Comparison of ENCODE assay signal across 8 mouse cellular contexts in the genomic region with DNA sequence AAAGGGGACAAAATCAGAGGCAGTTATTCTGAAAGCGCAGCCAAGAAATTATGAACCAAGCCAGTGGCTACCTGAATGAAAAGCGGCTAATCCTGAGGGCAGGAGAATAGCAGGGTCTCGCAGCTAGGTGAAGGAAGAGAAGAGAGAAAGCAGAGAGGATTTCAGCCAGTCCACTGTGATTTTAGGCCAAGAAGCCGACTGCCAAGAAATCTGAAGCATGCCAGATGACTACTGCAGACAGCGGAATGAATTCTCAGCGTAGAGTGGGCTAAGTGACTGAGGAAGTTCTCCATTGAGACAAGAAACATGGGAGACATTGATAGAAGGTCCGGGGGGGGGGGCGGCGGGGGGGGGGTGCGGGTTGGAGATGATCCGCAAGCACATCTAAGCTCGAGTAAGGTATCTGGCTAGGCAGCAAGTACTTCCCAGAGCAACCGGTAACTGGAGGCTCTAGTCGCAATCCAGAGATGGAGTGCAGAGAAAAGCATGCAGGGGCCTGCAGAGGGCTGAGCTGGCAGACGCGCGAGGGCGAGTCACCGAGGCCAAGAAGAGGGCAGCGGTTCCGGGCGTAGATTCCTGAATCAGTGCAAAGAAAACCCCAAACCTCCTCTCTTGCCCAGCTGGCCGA. TPM values are rescaled to one million over a fixed set of nuclear protein-coding genes. Genes with fewer than 3 reads are reported as not detected.
DNase-seq lines count a peak whose midpoint lies in the region; TF ChIP-seq lines count a peak whose summit lies in the region.

No protein-coding gene starts in this region.

- H3K27me3 ChIP-seq in cerebellum, adult 2 months (ENCODE audit: control insufficient read depth, insufficient read depth, low read length): no peaks in the 10 kb centered on the region
- H3K27me3 ChIP-seq in limb, embryonic 10.5 days (ENCODE audit: low read depth, poor library complexity, severe bottlenecking): no peaks in the 10 kb centered on the region
- no peaks in the 10 kb centered on the region for H3K27me3 ChIP-seq in midbrain, embryonic 10.5 days (ENCODE audit: low read depth, poor library complexity, severe bottlenecking)

- WGBS in cerebellum, adult 2 months: 1% methylated on average over 20 of the region's 23 CpGs
- WGBS in limb, embryonic 10.5 days: 7% methylated on average over 21 of the region's 23 CpGs
- WGBS in midbrain, embryonic 10.5 days: 7% methylated on average over 23 of the region's 23 CpGs

- DNase-seq in cerebellum, adult 2 months: peak in 1 of 2 experiments; percentile 55
- DNase-seq in cerebellum, adult 11-12 months: no peak
- peak; percentile 55 for DNase-seq in urinary bladder, adult 2 months (ENCODE audit: low spot score)
- no peak for DNase-seq in urinary bladder, postnatal 10 days (ENCODE audit: low spot score)
- DNase-seq in forelimb bud, embryonic 11.5 days (ENCODE audit: low read depth, low spot score): peak; percentile 37
- DNase-seq in limb, embryonic 10.5 days (ENCODE audit: low spot score): no peak
- DNase-seq in midbrain, embryonic 10.5 days (ENCODE audit: low spot score): no peak
- DNase-seq in layer of hippocampus, adult 9-11 months: no peak

- peak overlapping the region; percentile 77 for H3K4me3 ChIP-seq in cerebellum, adult 2 months (replicated peaks; ENCODE audit: insufficient read depth, low read depth, low read length)
- peak overlapping the region; percentile 88 for H3K4me3 ChIP-seq in limb, embryonic 10.5 days
- H3K4me3 ChIP-seq in midbrain, embryonic 10.5 days: peak overlapping the region; percentile 75

- H3K27ac ChIP-seq in cerebellum, adult 2 months (ENCODE audit: insufficient read depth, low read length): peak overlapping the region; percentile 4
- peak overlapping the region; percentile 88 for H3K27ac ChIP-seq in limb, embryonic 10.5 days
- peak overlapping the region; percentile 87 for H3K27ac ChIP-seq in midbrain, embryonic 10.5 days (replicated peaks)

- no peak for TF ChIP-seq POLR2A in cerebellum, adult 2 months (IDR thresholded peaks at IDR 0.05; ENCODE audit: borderline replicate concordance, insufficient read depth, low read length)

- H3K4me1 ChIP-seq in cerebellum, adult 2 months (ENCODE audit: control insufficient read depth, insufficient read depth, low read length): no peaks in the 10 kb centered on the region; the same call in 1 of the 2 replicates
- peaks cover 11% of the 10 kb centered on the region for H3K4me1 ChIP-seq in limb, embryonic 10.5 days
- H3K4me1 ChIP-seq in midbrain, embryonic 10.5 days: peaks cover 19% of the 10 kb centered on the region

- no peaks in the 10 kb centered on the region for H3K9me3 ChIP-seq in limb, embryonic 10.5 days (replicated peaks)
- 0 out of 2 replicates have a peak, but pooled peaks cover 3% of the 10 kb centered on the region for H3K9me3 ChIP-seq in midbrain, embryonic 10.5 days (replicated peaks)

- TF ChIP-seq CTCF in cerebellum, adult 2 months (IDR thresholded peaks at IDR 0.05; ENCODE audit: borderline replicate concordance, insufficient read depth, low read depth, low read length): no peak

- peaks cover 10% of the 10 kb centered on the region for H3K36me3 ChIP-seq in limb, embryonic 10.5 days
- peaks cover 10% of the 10 kb centered on the region for H3K36me3 ChIP-seq in midbrain, embryonic 10.5 days

RNA-seq across cellular contexts. Expression of a gene that starts 0.7 kb away (rescaled TPM):
- polyA plus RNA-seq in cerebellum, adult 2 months (2012; rRNA removed): 30.5 and 32.5 TPM in 2 replicates
- polyA plus RNA-seq in urinary bladder, adult 2 months (2012; rRNA removed): 28.5 and 31.6 TPM in 2 replicates
- polyA plus RNA-seq in limb, embryonic 10.5 days (2016; fragmentation: Nextera tagmentation; extraction: Ambion mirVana): 22.0 and 24.1 TPM in 2 replicates
- polyA plus RNA-seq in midbrain, embryonic 10.5 days (2016; fragmentation: Nextera tagmentation; extraction: Ambion mirVana): 17.0 and 17.4 TPM in 2 replicates

RNA-seq across cellular contexts. Expression of a gene that starts 10.6 kb away (rescaled TPM):
- 68.2 and 76.7 TPM in 2 replicates for polyA plus RNA-seq in cerebellum, adult 2 months (2012; rRNA removed)
- polyA plus RNA-seq in urinary bladder, adult 2 months (2012; rRNA removed): 25.3 and 31.7 TPM in 2 replicates
- polyA plus RNA-seq in limb, embryonic 10.5 days (2016; fragmentation: Nextera tagmentation; extraction: Ambion mirVana): 20.3 and 22.1 TPM in 2 replicates
- 20.7 and 29.0 TPM in 2 replicates for polyA plus RNA-seq in midbrain, embryonic 10.5 days (2016; fragmentation: Nextera tagmentation; extraction: Ambion mirVana)

Comparison
In these comparisons a context has a peak if more than half of its experiments do, and no peak if none do; other contexts are left out.
1. DNase-seq: peak in urinary bladder, adult 2 months (single experiment) and forelimb bud, embryonic 11.5 days (single experiment); none in cerebellum, adult 11-12 months (single experiment), urinary bladder, postnatal 10 days (single experiment), limb, embryonic 10.5 days (single experiment), midbrain, embryonic 10.5 days (single experiment) and layer of hippocampus, adult 9-11 months (single experiment).
2. H3K27ac ChIP-seq: peak in every context shown above with its lines; median percentile 88 in limb, embryonic 10.5 days; 87 in midbrain, embryonic 10.5 days; 4 in cerebellum, adult 2 months.
3. Peak in every context shown above with its lines, with median percentiles within 50 percentile points of each other: H3K4me3 ChIP-seq.